Mouse (Mus musculus): Measurements from ENCODE around the gene Heatr6. TPM values are rescaled to one million over a fixed set of nuclear protein-coding genes. Genes with fewer than 3 reads are reported as not detected.

Heatr6 gene
- total and polyA plus RNA-seq, 2 experiments from 2014 or later = 24.6 to 26.2 TPM

DNA sequence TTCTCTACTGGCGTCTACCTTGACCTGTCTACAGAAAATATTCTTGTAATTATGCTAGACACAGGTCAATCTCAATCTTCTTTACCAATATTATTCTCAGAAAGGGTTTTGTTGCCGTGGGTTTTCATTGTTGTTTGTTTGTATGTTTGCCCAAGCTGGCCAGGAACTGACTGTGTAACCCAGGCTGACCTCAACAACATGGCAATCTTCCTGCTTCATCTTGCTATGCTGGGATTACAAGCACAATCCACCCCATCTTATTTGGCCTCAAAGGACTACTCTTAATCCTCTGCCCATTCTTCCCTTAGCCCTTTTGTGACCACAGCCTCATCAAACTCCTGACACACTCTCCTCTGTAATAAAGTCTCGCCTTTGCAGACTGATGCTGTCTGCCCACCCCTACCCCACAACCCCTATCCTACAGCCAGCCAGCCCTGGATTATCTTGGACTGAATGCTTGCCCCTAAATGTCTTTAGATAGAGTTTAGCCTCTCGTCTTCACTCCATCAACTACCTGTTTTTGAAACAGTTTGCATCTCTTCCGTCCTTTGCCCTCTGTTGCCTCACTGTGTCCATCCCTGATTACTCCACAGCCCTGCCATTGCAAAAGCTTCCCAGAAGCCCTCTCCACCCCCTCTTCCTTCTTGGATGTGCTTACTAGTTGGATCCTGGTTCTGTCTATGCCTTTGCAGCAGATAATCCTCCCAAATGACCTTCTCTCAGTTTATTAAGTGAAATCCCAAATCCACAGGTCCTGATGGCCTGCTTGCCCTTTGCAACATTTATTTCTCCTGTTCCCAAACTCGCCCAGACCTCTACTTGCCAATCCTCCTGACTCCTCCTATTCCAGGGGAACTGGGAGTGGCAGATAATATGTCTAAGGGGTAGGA, 5.9 kb upstream of the Heatr6 start:
- 69% methylated on average over 6 of the region's 6 CpGs for WGBS
- no peaks in the 10 kb centered on the region for H3K9me3 ChIP-seq (ENCODE audit: low read length)
- H3K27ac ChIP-seq = no peak overlapping the region
- ATAC-seq (no peak), DNase-seq (ENCODE audit: low spot score) (no peak)
- H3K9ac ChIP-seq (replicated peaks; ENCODE audit: low read length) = no peak overlapping the region
- no peak overlapping the region for H3K4me3 ChIP-seq (ENCODE audit: low read length)
- H3K4me1 ChIP-seq (ENCODE audit: insufficient read depth, low read length) = no peaks in the 10 kb centered on the region
- 0 out of 2 replicates have a peak, but pooled peaks cover 17% of the 10 kb centered on the region for H3K27me3 ChIP-seq (ENCODE audit: insufficient read depth, low read length)
- TF ChIP-seq CTCF (IDR thresholded peaks at IDR 0.05; ENCODE audit: low read depth) = no peak
- H3K4me2 ChIP-seq (ENCODE audit: low read depth, low read length) = no peak overlapping the region
- no peaks in the 10 kb centered on the region for H3K36me3 ChIP-seq (ENCODE audit: insufficient read depth, low read length)

DNA sequence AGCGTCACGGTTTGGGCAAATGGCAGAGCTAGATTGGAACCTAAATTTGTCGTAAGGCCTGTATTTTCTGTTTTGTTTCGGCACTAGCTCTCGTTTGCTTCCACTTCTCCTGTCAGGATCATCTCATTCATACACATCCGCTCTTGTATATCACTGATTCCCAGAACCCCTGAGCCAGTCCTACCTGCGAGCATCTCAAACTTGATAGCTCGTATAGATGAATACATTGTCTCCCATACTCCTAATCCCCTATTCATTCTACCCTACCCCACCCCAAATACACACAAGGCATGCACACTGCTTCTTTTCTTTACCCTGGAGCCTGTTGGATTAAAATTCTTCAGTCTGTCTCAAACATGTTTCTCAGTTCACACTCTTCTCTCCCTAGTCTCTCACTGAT, 731 bp downstream of the Heatr6 start:
- peak overlapping the region; percentile 85 for H3K4me3 ChIP-seq (ENCODE audit: low read length)
- peaks cover 21% of the 10 kb centered on the region for H3K36me3 ChIP-seq (ENCODE audit: insufficient read depth, low read length)
- H3K4me1 ChIP-seq (ENCODE audit: insufficient read depth, low read length) = 0 out of 2 replicates have a peak, but pooled peaks cover 6% of the 10 kb centered on the region
- no peaks in the 10 kb centered on the region for H3K9me3 ChIP-seq (ENCODE audit: low read length)
- peak overlapping the region; percentile 92 for H3K27ac ChIP-seq
- ATAC-seq = peak; percentile 24; the same call in 1 of the 2 replicates
- no peak for DNase-seq (ENCODE audit: low spot score)
- 3% methylated on average over 8 of the region's 8 CpGs for whole genome bisulfite sequencing
- no peak for TF ChIP-seq CTCF (IDR thresholded peaks at IDR 0.05; ENCODE audit: low read depth)
- peak overlapping the region; percentile 82 for H3K4me2 ChIP-seq (ENCODE audit: low read depth, low read length)
- 0 out of 2 replicates have a peak, but pooled peaks cover 6% of the 10 kb centered on the region for H3K27me3 ChIP-seq (ENCODE audit: insufficient read depth, low read length)
- H3K9ac ChIP-seq (replicated peaks; ENCODE audit: low read length) = peak overlapping the region; percentile 80

DNA sequence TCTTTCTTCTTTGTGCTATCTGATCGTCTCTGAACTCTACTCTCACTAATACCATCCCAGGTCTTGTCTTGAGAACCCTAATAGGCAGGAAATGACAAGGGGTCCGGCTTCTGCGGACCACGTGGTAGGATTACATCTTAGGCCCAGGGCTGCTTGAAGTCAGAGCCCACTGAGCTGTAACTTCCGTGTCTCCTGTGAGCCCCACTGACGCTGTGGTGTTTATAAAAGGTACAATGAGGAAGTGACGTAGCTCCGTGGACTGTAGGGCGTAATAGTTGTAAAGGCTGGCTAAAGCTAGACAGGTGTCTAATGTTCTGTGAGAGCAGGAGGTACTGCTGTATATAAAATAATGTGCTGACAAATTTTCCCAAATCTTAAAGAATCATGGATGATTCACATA, 13.8 kb downstream of the Heatr6 start:
- ATAC-seq (no peak), DNase-seq (ENCODE audit: low spot score) (no peak)
- H3K36me3 ChIP-seq (ENCODE audit: insufficient read depth, low read length) = peaks cover 82% of the 10 kb centered on the region
- no peak overlapping the region for H3K9ac ChIP-seq (replicated peaks; ENCODE audit: low read length)
- H3K9me3 ChIP-seq (ENCODE audit: low read length) = no peaks in the 10 kb centered on the region
- H3K27ac ChIP-seq = no peak overlapping the region
- no peaks in the 10 kb centered on the region for H3K27me3 ChIP-seq (ENCODE audit: insufficient read depth, low read length)
- no peak for TF ChIP-seq CTCF (IDR thresholded peaks at IDR 0.05; ENCODE audit: low read depth)
- no peak overlapping the region for H3K4me2 ChIP-seq (ENCODE audit: low read depth, low read length)
- H3K4me3 ChIP-seq (ENCODE audit: low read length) = no peak overlapping the region
- 93% methylated on average over 9 of the region's 9 CpGs for WGBS
- no peaks in the 10 kb centered on the region for H3K4me1 ChIP-seq (ENCODE audit: insufficient read depth, low read length)

DNA sequence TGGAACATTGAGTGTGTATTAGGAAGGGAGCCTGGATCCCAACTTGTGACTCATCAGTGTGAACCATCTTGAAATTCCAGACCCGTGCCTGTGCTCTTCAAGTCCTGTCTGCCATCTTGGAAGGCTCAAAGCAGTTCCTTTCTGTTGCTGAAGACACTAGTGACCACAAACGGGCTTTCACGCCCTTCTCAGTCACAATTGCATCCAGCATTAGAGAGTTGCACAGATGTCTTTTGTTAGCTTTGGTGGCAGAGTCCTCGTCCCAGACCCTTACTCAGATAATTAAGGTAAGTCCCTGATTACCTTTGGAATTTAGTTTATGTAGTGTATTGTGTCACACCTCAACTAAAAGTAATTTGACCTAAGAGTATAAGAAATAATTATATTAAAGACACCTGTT, 15.5 kb downstream of the Heatr6 start:
- Histone ChIP-seq H3K4me2 (ENCODE audit: low read depth, low read length) (no peak overlapping the region), H3K9ac (replicated peaks; ENCODE audit: low read length) (no peak overlapping the region), H3K36me3 (ENCODE audit: insufficient read depth, low read length) (peaks cover 79% of the 10 kb centered on the region), H3K4me1 (ENCODE audit: insufficient read depth, low read length) (no peaks in the 10 kb centered on the region), H3K27me3 (ENCODE audit: insufficient read depth, low read length) (no peaks in the 10 kb centered on the region), H3K27ac (no peak overlapping the region), H3K9me3 (ENCODE audit: low read length) (no peaks in the 10 kb centered on the region), H3K4me3 (ENCODE audit: low read length) (no peak overlapping the region)
- DNase-seq (ENCODE audit: low spot score) = no peak
- ATAC-seq = no peak
- 96% methylated on average over 4 of the region's 4 CpGs for WGBS
- no peak for TF ChIP-seq CTCF (IDR thresholded peaks at IDR 0.05; ENCODE audit: low read depth)

DNA sequence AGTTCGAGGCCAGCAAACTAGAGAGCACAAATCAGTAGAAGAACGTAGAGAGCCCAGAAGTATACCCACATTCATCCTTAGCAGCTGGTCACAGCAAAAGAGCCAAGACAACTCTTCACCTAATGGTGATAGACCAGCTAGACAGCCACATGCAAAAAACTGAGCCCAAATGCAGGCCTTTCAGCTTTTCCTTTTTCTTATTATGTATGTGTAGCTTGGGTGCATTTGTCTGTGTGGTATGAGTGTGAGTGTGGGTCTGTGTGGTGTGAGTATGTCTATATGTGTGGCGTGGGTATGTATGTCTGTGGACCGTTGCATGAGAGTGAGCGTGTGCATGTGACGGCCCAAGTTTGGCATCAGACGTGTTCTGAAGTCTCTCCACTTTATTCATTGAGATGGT, 17.5 kb downstream of the Heatr6 start:
- H3K27ac ChIP-seq = no peak overlapping the region
- no peak overlapping the region for H3K9ac ChIP-seq (replicated peaks; ENCODE audit: low read length)
- H3K36me3 ChIP-seq (ENCODE audit: insufficient read depth, low read length) = peaks cover 77% of the 10 kb centered on the region
- H3K4me2 ChIP-seq (ENCODE audit: low read depth, low read length) = no peak overlapping the region
- H3K4me1 ChIP-seq (ENCODE audit: insufficient read depth, low read length) = no peaks in the 10 kb centered on the region
- no peak for ATAC-seq
- no peak for TF ChIP-seq CTCF (IDR thresholded peaks at IDR 0.05; ENCODE audit: low read depth)
- 96% methylated on average over 7 of the region's 7 CpGs for WGBS
- no peak for DNase-seq (ENCODE audit: low spot score)
- no peak overlapping the region for H3K4me3 ChIP-seq (ENCODE audit: low read length)
- no peaks in the 10 kb centered on the region for H3K27me3 ChIP-seq (ENCODE audit: insufficient read depth, low read length)
- H3K9me3 ChIP-seq (ENCODE audit: low read length) = no peaks in the 10 kb centered on the region

DNA sequence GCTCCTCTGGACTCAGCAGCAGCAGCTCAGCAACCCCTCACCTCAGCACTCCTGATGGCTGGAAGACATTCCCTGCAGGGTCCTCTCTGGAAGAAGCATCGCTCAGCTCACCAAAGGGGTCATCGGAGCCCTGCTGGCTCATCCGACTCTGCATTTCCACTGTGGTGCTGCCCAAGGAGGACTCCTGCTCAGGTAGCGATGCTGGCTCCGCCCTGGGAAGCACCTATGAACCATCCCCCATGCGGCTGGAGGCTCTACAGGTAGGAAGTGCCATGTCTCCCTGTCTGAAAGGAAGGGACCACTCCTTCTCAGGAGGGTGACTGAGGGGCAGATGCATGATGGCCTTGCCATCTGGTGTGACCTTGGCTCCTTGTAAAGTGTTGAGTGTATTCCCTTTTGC, 18.8 kb downstream of the Heatr6 start:
- TF ChIP-seq CTCF (IDR thresholded peaks at IDR 0.05; ENCODE audit: low read depth) = no peak
- Histone ChIP-seq H3K4me2 (ENCODE audit: low read depth, low read length) (no peak overlapping the region), H3K27me3 (ENCODE audit: insufficient read depth, low read length) (no peaks in the 10 kb centered on the region), H3K4me3 (ENCODE audit: low read length) (no peak overlapping the region), H3K4me1 (ENCODE audit: insufficient read depth, low read length) (no peaks in the 10 kb centered on the region), H3K27ac (no peak overlapping the region), H3K9ac (replicated peaks; ENCODE audit: low read length) (no peak overlapping the region), H3K36me3 (ENCODE audit: insufficient read depth, low read length) (peaks cover 81% of the 10 kb centered on the region), H3K9me3 (ENCODE audit: low read length) (no peaks in the 10 kb centered on the region)
- ATAC-seq = no peak
- WGBS = 89% methylated on average over 6 of the region's 6 CpGs
- DNase-seq (ENCODE audit: low spot score) = no peak

DNA sequence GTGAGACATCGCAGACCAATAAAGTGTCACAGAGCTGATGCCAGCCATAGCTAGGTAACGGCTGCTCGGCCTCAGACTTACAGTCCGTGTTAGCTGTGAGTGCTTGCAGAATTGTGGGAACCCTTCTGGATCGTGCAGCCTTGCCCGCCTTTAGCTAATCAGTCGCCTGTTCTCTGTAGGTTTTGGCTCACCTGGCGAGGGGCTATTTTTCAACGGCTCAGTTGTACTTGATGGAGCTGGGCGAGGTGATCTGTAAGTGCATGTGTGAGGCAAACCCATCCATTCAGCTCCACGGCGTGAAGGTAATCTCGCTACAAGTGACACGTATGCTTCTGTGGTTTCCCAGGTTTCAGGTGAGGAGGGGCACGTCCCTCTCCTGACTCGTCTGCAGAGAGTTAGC, 20.2 kb downstream of the Heatr6 start:
- Histone ChIP-seq H3K4me3 (ENCODE audit: low read length) (no peak overlapping the region), H3K4me1 (ENCODE audit: insufficient read depth, low read length) (no peaks in the 10 kb centered on the region), H3K4me2 (ENCODE audit: low read depth, low read length) (no peak overlapping the region), H3K27me3 (ENCODE audit: insufficient read depth, low read length) (no peaks in the 10 kb centered on the region), H3K9me3 (ENCODE audit: low read length) (no peaks in the 10 kb centered on the region), H3K27ac (no peak overlapping the region), H3K9ac (replicated peaks; ENCODE audit: low read length) (no peak overlapping the region), H3K36me3 (ENCODE audit: insufficient read depth, low read length) (peaks cover 68% of the 10 kb centered on the region)
- ATAC-seq = no peak
- DNase-seq (ENCODE audit: low spot score) = no peak
- 95% methylated on average over 16 of the region's 16 CpGs for WGBS
- no peak for TF ChIP-seq CTCF (IDR thresholded peaks at IDR 0.05; ENCODE audit: low read depth)

All from hindbrain, postnatal 0 days (tissue).